Mouse (Mus musculus) neural tube, embryonic 11.5 days (tissue): ENCODE results near the gene 4933428G20Rik. TPM values are rescaled to one million over a fixed set of nuclear protein-coding genes. Genes with fewer than 3 reads are reported as not detected.

Experiments
- ATAC-seq: fragments of 200-750 bp; cut with Nextera tagmentation; 2 replicates; pipeline ENCODE4 v1.8.0; 2017; ENCODE audit warnings: moderate number of reproducible peaks, mild to moderate bottlenecking, moderate TSS enrichment, moderate library complexity; ENCODE audit not compliant: insufficient read depth, low FRiP score, low TSS enrichment
- DNase-seq: peaks from one replicate; pipeline ENCODE4 v3.0.0-alpha.2; 2015; ENCODE audit warnings: low spot score
- H3K27ac ChIP-seq: fragments of 300-500 bp; sonication (generic); 2 replicates; pipeline ENCODE4 v1.5.1; 2014; ENCODE audit warnings: low read depth, mild to moderate bottlenecking, low read length
- H3K27me3 ChIP-seq: fragments of 300-500 bp; sonication (generic); 2 replicates; pipeline ENCODE4 v1.6.1; 2014; ENCODE audit warnings: mild to moderate bottlenecking, low read length, mixed read lengths; ENCODE audit not compliant: control insufficient read depth, insufficient read depth
- H3K36me3 ChIP-seq: fragments of 300-500 bp; sonication (generic); 2 replicates; pipeline ENCODE4 v1.6.1; 2014; ENCODE audit warnings: mild to moderate bottlenecking, low read length, moderate library complexity, mixed read lengths; ENCODE audit not compliant: control insufficient read depth, insufficient read depth
- H3K4me1 ChIP-seq: fragments of 300-500 bp; sonication (generic); 2 replicates; pipeline ENCODE4 v1.6.1; 2014; ENCODE audit warnings: low read length, mixed read lengths; ENCODE audit not compliant: control insufficient read depth, insufficient read depth
- H3K4me2 ChIP-seq: fragments of 300-500 bp; sonication (generic); 2 replicates; pipeline ENCODE4 v1.6.1; 2014; ENCODE audit warnings: low read depth, mild to moderate bottlenecking, moderate library complexity
- H3K4me3 ChIP-seq: fragments of 300-500 bp; sonication (generic); 2 replicates; pipeline ENCODE4 v1.5.1; 2014; ENCODE audit warnings: low read depth, low read length
- H3K9ac ChIP-seq: fragments of 300-500 bp; sonication (generic); 2 replicates; pipeline ENCODE4 v1.6.1; 2014; ENCODE audit warnings: mild to moderate bottlenecking, low read length
- H3K9me3 ChIP-seq: fragments of 300-500 bp; sonication (generic); 2 replicates; pipeline ENCODE4 v1.6.1; 2016; ENCODE audit warnings: low read length; ENCODE audit not compliant: control insufficient read depth
- WGBS: fragments of 180-500 bp; shearing (Covaris S2); extraction: QIAGEN DNeasy Blood & Tissue Kit; methylation state at CpG from one replicate; pipeline ENCODE4 v1.1.7; 2014; 5-methylcytosine and 5-hydroxymethylcytosine counted together
- polyA plus RNA-seq: library from polyadenylated mRNA; unstranded; fragments of >200 nt; fragmentation: Nextera tagmentation; extraction: Ambion mirVana; gene quantifications from 2 replicates; pipeline ENCODE4 v1.2.1, GENCODE M21; 2014

The 4933428G20Rik gene
- polyA plus RNA-seq, 1 experiment from 2014 or later: not detected

- Histone ChIP-seq H3K9ac (no peak overlapping the region), H3K36me3 (0 out of 2 replicates have a peak, but pooled peaks cover 2% of the 10 kb centered on the region), H3K27me3 (peaks cover 26% of the 10 kb centered on the region), H3K27ac (no peak overlapping the region), H3K4me1 (peaks cover 16% of the 10 kb centered on the region), H3K9me3 (no peaks in the 10 kb centered on the region), H3K4me2 (peak overlapping the region; percentile 49; the same call in 1 of the 2 replicates), H3K4me3 (peak overlapping the region; percentile 37; the same call in 1 of the 2 replicates)
- ATAC-seq (no peak), DNase-seq (no peak)
- 64% methylated on average over 15 of the region's 15 CpGs for WGBS
Measured at GRCm38 (mm10) chr11:97441036-97441657, 59.0 kb downstream of the 4933428G20Rik start.

Other genes with a start within 250 kb of the 4933428G20Rik start
- 98.6 and 102 TPM in 2 replicates for gene Npepps, start 219.7 kb downstream of the 4933428G20Rik start, polyA plus RNA-seq
- gene Mrpl45, start 184.6 kb downstream of the 4933428G20Rik start, polyA plus RNA-seq: 49.0 and 52.9 TPM in 2 replicates
- gene Gpr179, start 148.3 kb downstream of the 4933428G20Rik start, polyA plus RNA-seq: 0.04 and 0.08 TPM in 2 replicates
- 3.1 and 3.2 TPM in 2 replicates for gene Socs7, start 137.8 kb downstream of the 4933428G20Rik start, polyA plus RNA-seq
- gene Arhgap23, start 84.8 kb downstream of the 4933428G20Rik start, polyA plus RNA-seq: 4.1 and 5.2 TPM in 2 replicates
- gene Srcin1, start 75.8 kb upstream of the 4933428G20Rik start, polyA plus RNA-seq: 2.5 and 2.6 TPM in 2 replicates
- 9.7 and 11.0 TPM in 2 replicates for gene Epop, start 129.4 kb upstream of the 4933428G20Rik start, polyA plus RNA-seq
- gene Mllt6, start 163.1 kb upstream of the 4933428G20Rik start, polyA plus RNA-seq: 3.9 and 4.5 TPM in 2 replicates
- 20.2 and 21.1 TPM in 2 replicates for gene Cisd3, start 185.5 kb upstream of the 4933428G20Rik start, polyA plus RNA-seq
- gene Pcgf2, start 200.2 kb upstream of the 4933428G20Rik start, polyA plus RNA-seq: 17.5 and 17.8 TPM in 2 replicates
- 545 and 553 TPM in 2 replicates for gene Psmb3, start 203.1 kb upstream of the 4933428G20Rik start, polyA plus RNA-seq
- gene Pip4k2b, start 244.4 kb upstream of the 4933428G20Rik start, polyA plus RNA-seq: 2.0 and 2.8 TPM in 2 replicates